Mouse (Mus musculus) midbrain, embryonic 13.5 days (tissue): Measurements from ENCODE around the gene Acox1. TPM values are rescaled to one million over a fixed set of nuclear protein-coding genes. Genes with fewer than 3 reads are reported as not detected.
A peak's percentile ranks its signal among the peaks of the same experiment; 100 is the strongest.

Experiments
- ATAC-seq: fragments of 200-750 bp; cut with Nextera tagmentation; 2 replicates; pipeline ENCODE4 v1.8.0; 2017; ENCODE audit warnings: mild to moderate bottlenecking, moderate TSS enrichment, moderate library complexity
- H3K27ac ChIP-seq: fragments of 300-500 bp; sonication (generic); 2 replicates; pipeline ENCODE4 v1.5.1; 2015; ENCODE audit warnings: inconsistent platforms, mild to moderate bottlenecking, moderate library complexity
- H3K27me3 ChIP-seq: fragments of 300-500 bp; sonication (generic); 2 replicates; pipeline ENCODE4 v1.6.1; 2015; ENCODE audit warnings: mild to moderate bottlenecking, inconsistent platforms
- H3K36me3 ChIP-seq: fragments of 300-500 bp; sonication (generic); 2 replicates; pipeline ENCODE4 v1.6.1; 2015; ENCODE audit warnings: mild to moderate bottlenecking, inconsistent platforms
- H3K4me1 ChIP-seq: fragments of 300-500 bp; sonication (generic); replicated peaks from 2 replicates; pipeline ENCODE4 v1.6.1; 2015; ENCODE audit warnings: inconsistent platforms
- H3K4me2 ChIP-seq: fragments of 300-500 bp; sonication (generic); replicated peaks from 2 replicates; pipeline ENCODE4 v1.6.1; 2015; ENCODE audit warnings: moderate library complexity, mild to moderate bottlenecking, inconsistent platforms
- H3K4me3 ChIP-seq: fragments of 300-500 bp; sonication (generic); replicated peaks from 2 replicates; pipeline ENCODE4 v1.5.1; 2015; ENCODE audit warnings: mild to moderate bottlenecking, inconsistent platforms
- H3K9ac ChIP-seq: fragments of 300-500 bp; sonication (generic); replicated peaks from 2 replicates; pipeline ENCODE4 v1.6.1; 2015; ENCODE audit warnings: mild to moderate bottlenecking, inconsistent platforms
- H3K9me3 ChIP-seq: fragments of 300-500 bp; sonication (generic); 2 replicates; pipeline ENCODE4 v1.6.1; 2016; ENCODE audit warnings: mild to moderate bottlenecking, inconsistent platforms
- WGBS: fragments of 180-500 bp; shearing (Covaris S2); methylation state at CpG from one replicate; pipeline ENCODE4 v1.1.7; 2015; 5-methylcytosine and 5-hydroxymethylcytosine counted together
- polyA plus RNA-seq: library from polyadenylated mRNA; unstranded; fragments of >200 nt; fragmentation: Nextera tagmentation; extraction: Ambion mirVana; gene quantifications from 2 replicates; pipeline ENCODE4 v1.2.1, GENCODE M21; 2015

Gene Acox1
- polyA plus RNA-seq, 1 experiment from 2014 or later: 50.3 TPM

- no peaks in the 10 kb centered on the region for H3K4me1 ChIP-seq
- H3K4me2 ChIP-seq: no peak overlapping the region
- H3K36me3 ChIP-seq: peaks cover 34% of the 10 kb centered on the region
- H3K9ac ChIP-seq: no peak overlapping the region
- no peak for ATAC-seq
- no peaks in the 10 kb centered on the region for H3K9me3 ChIP-seq
- H3K27me3 ChIP-seq: no peaks in the 10 kb centered on the region
- H3K4me3 ChIP-seq: no peak overlapping the region
- H3K27ac ChIP-seq: no peak overlapping the region
- 85% methylated on average over 8 of the region's 8 CpGs for WGBS
These were observed 10.4 kb upstream of the Acox1 start for GRCm38 (mm10) chr11:116209257-116209656.

GRCm38 (mm10) chr11:116208660-116209059 is 9.8 kb upstream of the Acox1 start:
- Histone ChIP-seq H3K36me3 (peaks cover 34% of the 10 kb centered on the region), H3K9ac (no peak overlapping the region), H3K9me3 (no peaks in the 10 kb centered on the region), H3K27ac (no peak overlapping the region), H3K27me3 (no peaks in the 10 kb centered on the region), H3K4me1 (no peaks in the 10 kb centered on the region), H3K4me2 (no peak overlapping the region), H3K4me3 (no peak overlapping the region)
- WGBS: 92% methylated on average over 3 of the region's 3 CpGs
- ATAC-seq: no peak

DNA sequence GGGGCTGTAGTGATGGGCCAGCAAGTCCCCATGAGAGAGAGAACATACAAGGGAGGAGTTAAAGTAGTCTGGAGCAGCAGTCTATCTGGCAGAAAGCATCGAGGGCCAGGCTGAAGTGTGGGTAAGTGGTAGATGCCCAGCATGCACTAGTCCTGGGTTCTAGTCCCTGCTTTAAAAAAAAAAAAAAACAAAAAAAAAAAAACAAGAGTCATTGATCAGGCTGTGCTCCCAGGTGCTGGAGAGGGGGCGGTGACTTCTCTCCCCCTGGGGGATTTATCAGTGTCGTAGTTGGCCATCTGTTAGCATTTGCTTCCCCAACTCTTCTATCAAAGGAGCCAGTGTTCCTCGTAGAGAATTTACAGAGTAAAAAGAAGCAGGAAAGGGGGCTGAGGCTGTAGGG is 7.8 kb upstream of the Acox1 start:
- Histone ChIP-seq H3K4me1 (no peaks in the 10 kb centered on the region), H3K9ac (no peak overlapping the region), H3K36me3 (peaks cover 37% of the 10 kb centered on the region), H3K27me3 (no peaks in the 10 kb centered on the region), H3K4me2 (no peak overlapping the region), H3K9me3 (no peaks in the 10 kb centered on the region), H3K27ac (no peak overlapping the region), H3K4me3 (no peak overlapping the region)
- 86% methylated on average over 4 of the region's 4 CpGs for WGBS
- ATAC-seq: no peak

DNA sequence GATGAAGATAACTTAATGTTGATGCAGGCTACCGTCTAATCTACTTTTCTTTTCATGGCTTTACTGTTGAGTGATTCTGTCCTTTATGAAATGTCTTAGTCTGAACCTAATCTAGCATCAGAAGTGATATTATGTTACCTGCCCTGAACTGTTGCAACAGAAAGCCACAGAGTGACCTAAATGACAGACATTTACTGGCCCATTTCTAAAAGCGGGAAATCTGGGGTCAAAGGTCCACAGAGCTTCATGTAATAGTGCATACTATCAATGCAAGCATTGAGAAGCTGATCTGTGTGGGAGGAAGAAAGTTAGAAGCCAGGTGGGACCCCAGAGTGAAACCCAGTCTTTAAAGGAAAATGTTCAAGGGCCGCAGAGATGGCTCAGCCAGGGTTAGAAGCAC is 4.3 kb upstream of the Acox1 start:
- H3K9me3 ChIP-seq: no peaks in the 10 kb centered on the region
- H3K36me3 ChIP-seq: peaks cover 29% of the 10 kb centered on the region
- no peak overlapping the region for H3K4me3 ChIP-seq
- no peak overlapping the region for H3K27ac ChIP-seq
- H3K4me1 ChIP-seq: peaks cover 7% of the 10 kb centered on the region
- no peaks in the 10 kb centered on the region for H3K27me3 ChIP-seq
- H3K4me2 ChIP-seq: no peak overlapping the region
- H3K9ac ChIP-seq: no peak overlapping the region
- WGBS: 90% methylated on average over 3 of the region's 3 CpGs
- no peak for ATAC-seq

DNA sequence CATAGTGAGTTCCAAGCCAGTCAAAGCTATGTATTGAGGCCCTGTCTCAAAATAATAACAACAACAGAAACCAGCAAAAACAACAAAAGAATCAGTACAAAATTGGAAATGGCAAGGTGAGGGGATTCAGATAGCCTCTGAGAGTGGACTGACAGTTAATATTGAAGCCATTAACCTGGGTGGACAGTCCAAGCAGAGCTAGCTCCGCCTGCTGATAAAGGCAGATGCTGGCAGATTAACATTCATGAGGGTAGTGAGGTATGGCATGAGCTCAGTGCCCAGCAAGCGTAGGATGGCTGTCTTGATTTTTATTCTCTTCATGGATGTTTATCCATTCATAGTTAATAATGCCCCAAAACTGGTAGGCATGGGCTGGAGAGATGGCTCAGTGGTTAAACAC is 2.3 kb upstream of the Acox1 start:
- no peak for ATAC-seq
- Histone ChIP-seq H3K4me2 (no peak overlapping the region), H3K4me1 (peaks cover 17% of the 10 kb centered on the region), H3K27me3 (no peaks in the 10 kb centered on the region), H3K9me3 (no peaks in the 10 kb centered on the region), H3K27ac (no peak overlapping the region), H3K9ac (no peak overlapping the region), H3K36me3 (peaks cover 21% of the 10 kb centered on the region), H3K4me3 (no peak overlapping the region)
- WGBS: 91% methylated on average over 2 of the region's 2 CpGs

- H3K4me3 ChIP-seq: peak overlapping the region; percentile 76
- 27% methylated on average over 13 of the region's 13 CpGs for WGBS
- peaks cover 22% of the 10 kb centered on the region for H3K36me3 ChIP-seq
- H3K4me1 ChIP-seq: peaks cover 29% of the 10 kb centered on the region
- no peaks in the 10 kb centered on the region for H3K27me3 ChIP-seq
- peak overlapping the region; percentile 87 for H3K9ac ChIP-seq
- H3K4me2 ChIP-seq: peak overlapping the region; percentile 73
- no peak for ATAC-seq
- peak overlapping the region; percentile 98 for H3K27ac ChIP-seq
- H3K9me3 ChIP-seq: no peaks in the 10 kb centered on the region
These were observed 713 bp downstream of the Acox1 start for GRCm38 (mm10) chr11:116198132-116198531.

DNA sequence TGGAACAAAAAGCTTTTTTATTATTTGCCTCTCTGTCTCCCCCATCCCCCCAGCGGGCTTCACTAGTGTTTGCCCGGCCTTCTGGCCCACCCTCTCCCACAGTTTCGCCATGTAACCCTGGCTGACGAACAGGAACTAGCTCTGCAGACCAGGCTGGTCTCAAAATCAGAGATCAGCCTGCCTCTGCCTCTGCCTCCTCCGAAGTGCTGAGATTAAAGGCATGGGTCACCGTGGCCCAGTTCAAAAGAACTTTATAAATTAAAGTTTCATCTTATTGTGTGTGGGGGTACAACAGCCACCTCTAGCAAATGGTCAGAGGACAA is 1.3 kb downstream of the Acox1 start:
- peaks cover 29% of the 10 kb centered on the region for H3K4me1 ChIP-seq
- H3K27me3 ChIP-seq: no peaks in the 10 kb centered on the region
- H3K9me3 ChIP-seq: no peaks in the 10 kb centered on the region
- H3K36me3 ChIP-seq: peaks cover 22% of the 10 kb centered on the region
- H3K4me3 ChIP-seq: peak overlapping the region; percentile 76
- WGBS: 92% methylated on average over 6 of the region's 6 CpGs
- no peak overlapping the region for H3K27ac ChIP-seq
- no peak for ATAC-seq
- H3K9ac ChIP-seq: peak overlapping the region; percentile 10; the same call in 1 of the 2 replicates
- H3K4me2 ChIP-seq: peak overlapping the region; percentile 73

GRCm38 (mm10) chr11:116196866-116197583 is 1.8 kb downstream of the Acox1 start:
- H3K27ac ChIP-seq: no peak overlapping the region
- peaks cover 18% of the 10 kb centered on the region for H3K36me3 ChIP-seq
- H3K9me3 ChIP-seq: no peaks in the 10 kb centered on the region
- H3K9ac ChIP-seq: no peak overlapping the region
- no peak for ATAC-seq
- peak overlapping the region; percentile 76 for H3K4me3 ChIP-seq
- peak overlapping the region; percentile 73 for H3K4me2 ChIP-seq
- H3K4me1 ChIP-seq: peaks cover 29% of the 10 kb centered on the region
- H3K27me3 ChIP-seq: no peaks in the 10 kb centered on the region
- 94% methylated on average over 18 of the region's 18 CpGs for WGBS

DNA sequence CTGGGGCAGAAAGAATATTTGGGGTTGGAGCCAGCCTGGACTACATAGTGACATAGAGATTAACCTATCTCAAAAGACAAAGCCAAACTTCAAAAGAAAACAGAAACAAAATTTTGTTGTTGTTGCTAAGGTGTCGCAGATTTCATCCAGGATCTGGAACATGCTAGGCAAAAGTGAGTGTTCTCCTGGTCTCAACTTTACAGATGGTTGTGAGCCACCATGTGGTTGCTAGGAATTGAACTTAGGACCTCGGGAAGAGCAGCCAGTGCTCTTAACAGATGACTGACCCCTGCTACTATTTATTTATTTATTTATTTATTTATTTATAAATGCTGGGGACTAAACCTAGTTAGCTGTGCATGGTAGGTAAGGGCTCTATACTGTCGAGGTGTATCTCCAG is 2.5 kb downstream of the Acox1 start:
- Histone ChIP-seq H3K4me1 (peaks cover 29% of the 10 kb centered on the region), H3K9ac (no peak overlapping the region)
- WGBS: 90% methylated on average over 3 of the region's 3 CpGs

DNA sequence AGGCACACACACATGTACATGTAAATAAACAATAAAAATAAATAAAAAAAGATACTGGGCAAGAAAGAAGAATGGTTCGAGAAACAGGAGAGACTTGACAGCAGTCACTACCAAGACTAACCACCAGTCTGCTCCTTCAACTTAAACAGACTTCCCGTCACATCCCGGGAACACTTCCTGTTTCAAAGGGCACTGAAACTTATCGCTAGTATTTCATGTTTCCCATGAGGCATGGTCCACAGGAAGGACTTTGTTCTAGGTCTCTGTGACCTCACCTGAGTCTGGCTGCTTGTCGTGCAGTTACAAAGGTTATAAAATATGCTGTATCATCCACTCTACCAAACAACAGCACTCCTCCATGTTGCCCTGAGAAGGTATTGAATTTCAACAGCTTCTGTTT is 3.6 kb downstream of the Acox1 start:
- H3K27me3 ChIP-seq: no peaks in the 10 kb centered on the region
- no peak overlapping the region for H3K9ac ChIP-seq
- no peak for ATAC-seq
- no peak overlapping the region for H3K4me2 ChIP-seq
- peaks cover 29% of the 10 kb centered on the region for H3K4me1 ChIP-seq
- no peaks in the 10 kb centered on the region for H3K9me3 ChIP-seq
- 87% methylated on average over 5 of the region's 5 CpGs for WGBS
- H3K4me3 ChIP-seq: no peak overlapping the region
- no peak overlapping the region for H3K27ac ChIP-seq
- peaks cover 34% of the 10 kb centered on the region for H3K36me3 ChIP-seq

More for the DNA sequence above, 2.5 kb downstream of the Acox1 start:
- Histone ChIP-seq H3K4me2 (no peak overlapping the region), H3K27ac (no peak overlapping the region), H3K36me3 (peaks cover 24% of the 10 kb centered on the region), H3K9me3 (no peaks in the 10 kb centered on the region), H3K27me3 (no peaks in the 10 kb centered on the region), H3K4me3 (no peak overlapping the region)
- ATAC-seq: no peak

DNA sequence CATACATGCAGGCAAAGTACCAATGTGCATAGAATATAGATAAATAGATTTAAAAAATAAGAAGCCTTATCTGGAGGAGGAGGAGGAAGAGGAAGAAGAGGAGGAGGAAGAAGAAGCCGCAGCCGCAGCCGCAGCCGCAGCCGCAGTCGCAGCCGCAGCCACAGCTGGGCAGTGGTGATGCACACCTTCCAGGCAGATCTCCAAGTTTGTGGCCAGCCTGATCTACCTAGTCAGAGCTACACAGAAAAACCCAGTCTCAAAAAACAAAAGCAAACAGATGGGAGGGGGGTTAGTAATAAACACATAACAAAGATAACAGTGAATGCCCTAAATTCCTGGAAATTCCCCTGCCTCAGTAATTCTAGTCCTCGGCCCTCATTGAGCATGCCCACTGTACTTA is 4.2 kb downstream of the Acox1 start:
- no peak overlapping the region for H3K4me2 ChIP-seq
- no peak overlapping the region for H3K4me3 ChIP-seq
- H3K4me1 ChIP-seq: peaks cover 26% of the 10 kb centered on the region
- no peaks in the 10 kb centered on the region for H3K27me3 ChIP-seq
- H3K27ac ChIP-seq: no peak overlapping the region
- H3K9me3 ChIP-seq: no peaks in the 10 kb centered on the region
- ATAC-seq: no peak
- H3K36me3 ChIP-seq: peaks cover 39% of the 10 kb centered on the region
- WGBS: 96% methylated on average over 8 of the region's 8 CpGs
- H3K9ac ChIP-seq: no peak overlapping the region

GRCm38 (mm10) chr11:116187226-116187930 is 11.5 kb downstream of the Acox1 start:
- H3K4me1 ChIP-seq: peaks cover 16% of the 10 kb centered on the region
- no peak for ATAC-seq
- H3K27me3 ChIP-seq: no peaks in the 10 kb centered on the region
- H3K27ac ChIP-seq: peak overlapping the region; percentile 62
- 0 out of 2 replicates have a peak overlapping the region, but pooled peaks have one; percentile 32 for H3K9ac ChIP-seq
- H3K4me3 ChIP-seq: no peak overlapping the region
- WGBS: 40% methylated on average over 11 of the region's 11 CpGs
- H3K36me3 ChIP-seq: peaks cover 76% of the 10 kb centered on the region
- no peak overlapping the region for H3K4me2 ChIP-seq
- no peaks in the 10 kb centered on the region for H3K9me3 ChIP-seq
